Mouse (Mus musculus): ENCODE measurements around the gene Crisp2.

- TF ChIP-seq CTCF (IDR thresholded peaks at IDR 0.05; ENCODE audit: low read depth) (no peak), EP300 (IDR thresholded peaks at IDR 0.05; ENCODE audit: low read depth) (no peak)
Measured at GRCm38 (mm10) chr17:40716273-40716672, 90.5 kb downstream of the Crisp2 start.
